Mouse (Mus musculus) heart, postnatal 10 days (tissue): Measurements from ENCODE around the gene Hectd4. TPM values are rescaled to one million over a fixed set of nuclear protein-coding genes. Genes with fewer than 3 reads are reported as not detected.

Experiments used
- DNase-seq, 2 experiments: peaks; one replicate each; pipeline ENCODE4 v3.0.0; 2021
- intact Hi-C: fragments of 180-260 bp; cut with DNase I; formaldehyde crosslinking; loops from one replicate; pipeline ENCODE4 v1.15.1; 2025
- total RNA-seq, 2 experiments: library from RNA; stranded (reverse); gene quantifications; 2 replicates each; pipeline ENCODE4 v1.2.3; 2021

The Hectd4 gene
- total RNA-seq: 10 to 100 TPM; 24.0 to 24.4 TPM

DNA sequence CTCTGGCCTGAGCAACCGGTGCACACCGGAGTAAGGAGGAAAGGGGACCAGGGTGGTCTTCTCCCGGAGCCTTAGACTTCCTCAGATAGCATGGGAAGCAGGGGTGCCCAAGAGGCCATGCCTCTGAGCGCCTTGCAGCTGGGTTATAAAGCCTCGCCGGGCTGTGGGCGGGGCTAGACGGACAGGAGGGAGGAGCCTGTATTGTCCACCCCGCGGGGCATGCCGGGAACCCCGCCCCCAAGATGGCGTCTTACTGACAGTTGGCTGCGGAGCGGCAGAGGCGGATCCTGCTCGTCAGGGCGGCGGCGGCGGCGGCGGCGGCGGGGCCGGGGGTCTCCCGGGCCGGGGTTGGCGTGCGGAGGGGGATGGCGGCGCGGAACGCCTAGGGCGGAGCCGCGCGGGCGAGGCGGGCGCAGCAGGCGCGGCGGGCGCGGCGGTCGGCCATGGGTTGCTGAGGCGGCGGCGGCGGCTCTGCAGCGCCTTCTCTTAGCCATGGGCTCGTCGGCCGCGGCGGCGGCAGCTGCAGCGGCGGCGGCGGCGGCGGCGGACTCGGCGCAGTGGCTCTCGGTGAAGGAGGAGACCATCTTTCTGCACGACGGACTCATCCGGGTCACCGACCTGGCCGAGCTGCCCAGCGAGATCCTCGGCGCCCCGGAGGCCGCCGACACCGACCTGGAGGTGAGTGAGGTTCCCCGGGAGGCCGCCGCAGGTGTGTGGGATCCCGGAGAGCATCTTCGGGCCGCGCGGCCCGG is at the start of gene Hectd4:
Hectd4 (plus strand) TSS at position 240 of the 752 bp plus-strand sequence.
- intact Hi-C loops: loop anchor here (5.0 kb wide), 2 partner anchors 157 to 172 kb away; no protein-coding TSS in a partner anchor
- DNase-seq: peak; percentile 97 to 99

DNA sequence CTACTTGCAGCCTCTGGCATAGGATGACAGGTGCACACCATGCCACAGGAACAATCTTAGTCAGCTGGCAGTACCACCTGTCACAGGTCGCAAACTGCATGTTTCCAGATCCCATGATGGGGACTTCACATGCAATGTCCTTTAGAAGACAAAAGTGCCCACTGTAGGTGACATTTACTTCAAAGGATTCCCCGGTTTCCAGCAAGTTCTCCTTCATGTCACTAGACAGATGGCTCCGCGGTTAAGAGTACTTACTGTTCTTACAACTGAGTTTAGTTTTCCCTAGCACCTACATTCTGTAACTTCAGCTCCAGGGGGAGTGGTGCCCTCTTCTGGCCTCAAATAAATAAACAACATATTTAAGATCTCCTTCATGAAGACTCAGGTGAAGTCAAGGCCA is 47.2 kb upstream of the Hectd4 start:
- no peak for DNase-seq
- intact Hi-C loops: loop anchor here (5.0 kb wide), 1 partner anchor 221 kb away; no protein-coding TSS in a partner anchor

DNA sequence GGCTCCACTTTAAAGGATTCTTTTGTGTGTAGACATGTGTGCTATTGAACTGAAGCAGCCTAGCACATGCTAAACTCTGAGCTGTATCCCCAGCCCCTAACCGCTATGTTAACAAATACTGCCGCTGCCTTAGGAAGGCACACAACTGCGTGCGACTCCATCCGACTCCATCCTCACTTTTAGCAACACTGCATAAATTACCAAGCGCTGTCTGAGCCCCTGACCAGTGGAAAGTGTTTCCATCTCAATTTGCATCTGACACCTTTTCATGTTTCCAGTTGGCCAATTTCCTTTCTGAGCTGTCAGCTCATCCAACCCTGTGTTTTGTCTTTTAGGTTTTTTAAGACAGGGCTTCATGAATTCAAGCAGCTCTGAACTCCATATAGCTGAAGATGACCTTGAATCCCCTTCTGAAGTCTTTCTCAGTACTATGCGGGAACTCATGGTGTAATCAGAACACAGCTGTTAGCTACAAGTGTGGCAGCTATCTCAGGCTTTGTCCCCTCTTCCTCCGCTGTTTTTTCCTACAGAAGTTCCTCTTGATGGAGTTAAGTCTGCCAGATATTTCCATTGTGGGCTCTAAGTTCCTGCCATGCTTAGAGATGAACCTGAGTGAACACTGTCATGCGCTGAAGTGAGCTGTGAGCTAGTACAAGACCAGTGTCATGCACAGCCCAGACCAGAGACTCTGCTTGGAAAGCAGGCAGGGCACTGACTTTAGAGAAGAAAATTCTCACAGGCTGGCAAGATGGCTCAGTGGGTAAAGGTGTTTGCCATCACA is 40.8 kb upstream of the Hectd4 start:
- no peak for DNase-seq
- intact Hi-C loops: no loop called here

DNA sequence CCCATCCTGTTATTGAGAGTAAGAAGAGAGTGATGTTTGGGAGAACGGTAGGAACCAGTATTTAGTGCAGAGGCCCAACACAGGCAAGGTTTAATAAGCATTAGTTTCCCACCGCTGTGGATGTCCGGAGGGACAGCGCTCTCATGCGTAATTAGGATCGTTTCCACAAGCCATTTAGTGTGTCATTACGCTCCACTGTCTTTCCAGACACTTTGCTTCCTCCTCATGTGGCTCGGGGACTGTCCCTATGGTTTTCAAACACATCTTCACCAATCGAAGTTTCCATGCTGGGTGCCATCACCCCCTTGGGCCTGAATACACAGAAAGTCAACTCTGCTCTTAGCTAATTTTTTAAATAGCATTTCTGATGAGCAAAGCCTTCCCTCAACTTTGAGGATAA is 36.8 kb upstream of the Hectd4 start:
- DNase-seq: no peak
- intact Hi-C loops: no loop called here

DNA sequence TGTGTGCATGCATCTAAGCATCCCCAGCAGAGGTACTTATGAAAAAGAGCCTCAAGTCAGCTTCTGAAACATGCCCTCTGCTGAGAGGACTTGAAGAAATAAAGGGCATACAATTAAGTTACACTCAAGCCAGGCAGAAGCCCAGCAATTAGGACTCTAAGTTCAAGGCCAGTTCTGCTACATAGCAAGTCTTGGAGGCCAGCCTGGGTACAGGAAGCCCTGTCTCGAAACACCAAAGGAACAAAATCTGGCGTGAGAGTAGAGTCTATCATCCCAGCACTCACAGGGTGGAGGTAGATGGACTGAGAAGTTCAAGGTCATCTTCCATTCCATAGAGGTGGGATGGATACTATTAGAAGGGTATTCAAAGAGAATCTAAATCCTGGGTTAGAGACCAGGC is 35.6 kb upstream of the Hectd4 start:
- intact Hi-C loops: no loop called here
- DNase-seq: no peak

DNA sequence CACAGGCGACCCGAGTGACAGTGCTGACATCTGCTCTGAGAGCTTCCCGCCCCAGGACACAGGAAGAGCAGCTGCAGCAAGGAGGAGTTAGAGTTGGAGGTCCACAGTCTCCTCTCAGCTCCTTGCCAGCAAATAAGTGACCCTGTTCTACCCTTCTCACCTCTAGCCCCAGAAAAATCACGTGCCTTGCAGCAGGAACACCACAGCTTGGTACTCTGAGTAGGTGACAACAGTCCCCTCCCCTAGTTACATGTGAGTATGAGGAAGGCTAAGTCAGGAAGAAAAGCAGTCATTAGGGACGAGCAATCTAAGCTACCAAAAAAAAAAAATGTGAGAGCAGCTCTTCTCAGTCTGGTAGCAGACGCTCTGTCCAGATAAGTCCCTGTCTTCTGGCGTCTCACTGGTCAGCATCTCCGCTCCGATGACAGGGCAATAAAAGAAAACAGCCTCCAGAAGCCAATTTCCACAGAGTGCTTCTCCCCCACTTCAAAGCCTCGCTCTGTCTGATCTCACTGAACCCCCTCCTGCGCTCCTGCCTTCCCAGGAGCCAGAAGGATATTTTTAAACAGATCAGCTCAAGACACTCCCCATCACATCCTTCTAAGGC is 35.0 kb upstream of the Hectd4 start:
- intact Hi-C loops: no loop called here
- peak; percentile 31 to 35 for DNase-seq

DNA sequence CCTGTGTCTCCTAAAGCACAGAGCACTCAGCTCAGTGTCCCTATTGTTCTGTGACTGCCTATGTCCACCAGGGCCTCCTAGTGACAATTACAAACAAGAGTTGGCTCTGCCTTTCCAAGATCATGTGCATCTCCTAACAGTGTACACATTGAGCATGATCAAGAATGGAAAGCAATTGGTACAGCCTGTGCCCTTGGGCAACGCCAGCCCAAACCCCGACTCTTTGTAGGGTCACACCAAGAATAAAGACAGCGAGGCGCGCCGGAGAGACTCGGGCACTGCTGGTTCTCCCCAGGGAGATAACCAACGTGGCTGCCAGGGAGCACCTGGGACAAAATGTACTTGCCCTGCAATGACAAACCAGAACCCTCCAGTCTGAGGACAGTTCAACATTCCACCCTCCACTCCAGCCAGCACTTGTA is 32.4 kb upstream of the Hectd4 start:
- intact Hi-C loops: no loop called here
- peak; percentile 53 to 77 for DNase-seq

DNA sequence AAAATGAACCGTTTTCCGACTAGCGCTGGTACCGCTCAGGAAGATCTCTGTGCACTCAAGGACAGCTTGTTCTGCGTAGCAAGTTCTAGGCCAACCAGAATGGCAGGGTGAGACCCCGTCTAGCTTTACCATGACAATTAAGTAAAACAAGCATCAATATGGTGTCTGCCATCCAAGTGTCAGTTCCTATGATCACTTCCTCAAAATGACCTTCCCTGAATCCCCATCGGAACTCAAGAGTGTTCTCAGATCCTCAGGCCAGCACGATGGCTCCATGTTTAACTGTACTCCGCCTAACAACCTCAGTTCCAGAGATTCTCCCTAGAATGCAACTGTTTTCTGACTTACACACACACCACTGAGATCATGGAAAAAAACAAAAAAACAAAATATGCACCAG is 31.8 kb upstream of the Hectd4 start:
- DNase-seq: no peak
- intact Hi-C loops: no loop called here

DNA sequence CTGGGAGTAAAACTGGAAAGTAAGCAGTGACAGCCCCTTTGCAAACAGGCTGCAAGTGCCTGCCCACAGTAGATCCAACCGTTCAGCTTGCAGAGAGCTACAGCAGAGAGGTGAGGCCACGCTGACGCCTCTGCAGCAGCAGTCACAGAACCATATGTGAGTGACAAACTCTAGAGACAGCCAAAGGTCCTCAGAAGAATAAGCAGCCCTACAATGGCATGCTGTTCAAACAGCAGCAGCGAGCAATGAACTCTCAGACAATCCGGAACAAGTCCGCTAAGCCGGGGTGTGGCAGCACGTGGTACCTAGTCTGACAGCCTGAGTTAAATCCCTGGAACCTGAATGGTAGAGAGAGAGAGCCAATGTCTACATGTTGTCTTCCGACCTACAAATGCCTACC is 30.8 kb upstream of the Hectd4 start:
- intact Hi-C loops: no loop called here
- no peak for DNase-seq

DNA sequence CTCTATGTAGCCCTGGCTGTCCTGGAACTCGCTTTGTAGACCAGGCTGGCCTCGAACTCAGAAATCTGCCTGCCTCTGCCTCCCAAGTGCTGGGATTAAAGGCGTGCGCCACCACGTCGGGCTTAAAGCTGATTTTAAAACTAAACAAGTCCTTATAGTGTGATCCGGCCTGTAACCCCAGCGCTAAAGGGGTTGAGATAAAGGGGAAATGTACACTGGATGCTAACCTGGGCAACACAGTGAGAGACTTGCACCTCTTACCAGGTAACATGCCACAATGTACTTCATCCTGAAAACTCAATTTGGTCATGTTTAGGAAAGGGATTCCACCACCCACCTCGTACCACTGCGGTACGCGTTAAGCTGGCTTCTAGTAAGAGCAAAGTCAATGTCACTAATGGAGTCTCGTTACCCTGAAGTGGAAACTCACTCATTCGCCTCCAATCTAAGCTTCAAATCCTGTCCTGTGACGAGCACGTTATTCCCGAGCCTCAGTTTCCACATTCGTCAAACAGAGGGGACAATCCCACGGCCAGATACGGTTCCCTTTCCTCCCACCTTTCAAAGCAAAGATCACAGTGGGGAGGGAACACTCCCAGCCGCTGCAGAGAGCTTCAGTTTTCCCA is 29.7 kb upstream of the Hectd4 start:
- DNase-seq: peak in 1 of 2 experiments; percentile 31
- intact Hi-C loops: no loop called here

DNA sequence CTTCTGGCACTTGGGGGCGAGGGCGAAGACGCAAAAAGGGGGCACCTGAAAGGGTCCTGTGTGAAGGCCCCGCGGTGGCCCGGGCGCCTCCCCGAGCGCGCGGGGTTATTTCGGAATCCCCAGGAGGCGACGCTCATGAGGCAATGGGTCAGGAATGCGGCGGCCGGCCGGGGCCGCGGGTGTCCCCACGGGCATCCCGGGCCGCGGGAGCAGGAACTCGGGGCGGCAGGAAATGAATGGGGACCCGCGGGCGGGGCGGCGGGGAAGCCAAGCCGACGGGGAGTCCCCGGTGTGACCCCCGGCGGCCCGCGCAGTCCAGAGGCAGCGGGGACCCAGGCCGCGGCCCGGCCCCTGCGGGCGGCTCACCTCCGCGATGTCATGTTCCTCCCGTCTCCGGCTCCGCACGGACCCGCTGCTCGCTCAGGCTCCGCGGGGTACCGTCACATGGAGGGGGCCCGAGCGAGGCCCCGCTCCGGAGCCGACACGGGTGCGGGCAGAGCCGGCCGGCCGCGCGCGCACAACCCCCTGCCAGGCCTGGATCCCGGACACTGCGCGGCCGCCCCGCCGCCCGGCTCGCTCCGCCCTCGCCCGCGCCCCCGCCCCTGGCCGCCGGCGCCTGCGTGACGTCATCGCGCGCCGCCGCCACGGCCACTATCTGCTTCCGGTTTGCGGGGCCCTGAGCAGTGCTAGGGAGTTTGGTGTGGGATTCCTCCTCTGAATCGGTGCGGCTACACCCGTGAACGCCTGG is 29.0 kb upstream of the Hectd4 start, which contains the start of gene Ptpn11:
Ptpn11 (minus strand) TSS at position 562 of the 748 bp plus-strand sequence.
- DNase-seq: peak; percentile 90
- intact Hi-C loops: no loop called here

DNA sequence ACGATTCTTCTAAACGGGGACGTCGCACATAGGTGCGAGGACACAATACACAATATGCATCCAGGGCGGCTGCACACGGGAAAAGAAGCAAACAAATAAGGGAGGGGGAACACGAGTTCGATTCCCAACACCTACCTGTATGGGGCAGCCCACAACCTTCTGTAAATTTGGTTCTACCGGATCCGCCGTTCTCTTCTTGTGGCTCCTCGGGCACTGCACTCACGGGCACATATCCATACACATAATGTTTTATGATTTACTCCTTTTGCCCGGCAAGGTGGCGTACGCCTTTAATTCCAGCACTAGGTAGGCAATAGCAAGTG is 28.5 kb upstream of the Hectd4 start:
- intact Hi-C loops: no loop called here
- DNase-seq: no peak

DNA sequence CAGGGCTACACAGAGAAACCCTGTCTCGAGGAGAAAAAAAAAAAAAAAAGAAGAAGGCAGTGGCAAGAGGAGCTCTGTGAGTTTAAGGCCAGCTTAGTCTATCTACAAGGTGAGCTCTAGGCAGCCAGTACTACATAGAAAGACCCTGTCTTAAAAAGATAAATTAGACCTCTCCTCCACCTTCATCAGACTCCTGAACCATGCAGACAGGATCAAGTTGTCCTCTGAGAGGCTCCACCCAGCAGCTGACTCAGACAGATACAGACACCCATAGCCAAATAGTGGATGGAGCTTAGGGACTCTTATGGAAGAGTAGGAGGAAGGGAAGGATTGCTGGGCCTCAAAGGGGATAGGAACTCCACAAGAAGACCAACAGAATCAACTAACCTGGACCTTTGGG is 25.8 kb upstream of the Hectd4 start:
- intact Hi-C loops: no loop called here
- DNase-seq: no peak

DNA sequence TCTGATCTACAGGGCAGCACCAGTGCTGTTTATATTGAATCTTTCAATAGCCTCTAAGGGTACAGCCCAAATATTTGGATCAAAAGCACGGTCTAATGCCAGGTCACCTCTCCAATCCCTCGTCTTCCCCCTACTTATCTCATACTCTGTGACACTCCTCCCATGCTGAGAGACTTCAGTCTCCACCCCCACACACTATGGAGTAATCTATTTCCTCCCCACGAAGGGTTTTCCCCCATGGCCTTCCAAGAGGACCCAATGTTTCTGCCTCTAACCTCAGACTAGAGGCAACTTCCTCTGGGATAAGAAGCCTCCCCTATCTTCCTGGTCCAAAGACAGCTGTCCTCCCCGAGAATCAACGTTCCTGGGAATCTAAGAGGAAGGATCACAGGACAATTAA is 23.3 kb upstream of the Hectd4 start:
- no peak for DNase-seq
- intact Hi-C loops: no loop called here

DNA sequence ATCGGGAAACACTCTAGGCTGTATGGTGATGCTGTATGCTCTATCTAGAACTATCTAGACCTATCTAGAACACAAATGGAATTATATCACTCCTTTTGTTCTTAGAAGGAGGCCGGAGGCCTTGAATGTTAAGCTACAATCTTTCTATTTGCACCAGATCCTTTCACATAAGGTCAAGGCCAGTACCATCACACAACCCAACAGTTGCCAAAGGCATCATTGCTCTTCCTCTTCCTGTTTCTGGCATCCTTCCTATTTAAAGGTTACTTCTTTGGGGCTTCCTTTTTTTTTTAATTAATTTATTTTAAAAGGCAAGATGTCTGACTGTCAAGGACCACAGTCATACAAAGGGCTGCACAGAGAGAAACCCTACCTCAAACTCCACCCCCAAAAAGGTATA is 22.7 kb upstream of the Hectd4 start:
- no peak for DNase-seq
- intact Hi-C loops: no loop called here

DNA sequence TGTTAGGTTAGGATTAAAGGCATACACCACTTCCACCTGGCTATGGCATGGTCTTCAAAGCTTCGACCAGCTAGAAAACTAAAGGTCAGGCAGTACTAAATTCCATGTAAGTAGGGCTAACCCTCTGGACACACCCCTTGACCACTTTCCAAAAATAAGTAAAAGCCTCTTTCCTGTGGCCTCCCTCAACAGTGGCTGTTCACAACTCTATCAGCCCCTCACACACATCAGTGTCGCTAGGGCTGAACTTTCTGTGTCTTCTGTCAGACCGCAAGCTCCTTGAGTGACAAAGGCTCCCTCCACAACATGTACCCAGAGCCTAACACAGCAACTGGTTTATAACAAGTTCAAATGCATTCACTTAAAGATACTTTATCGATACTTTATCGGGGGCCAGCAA is 21.6 kb upstream of the Hectd4 start:
- intact Hi-C loops: no loop called here
- no peak for DNase-seq

DNA sequence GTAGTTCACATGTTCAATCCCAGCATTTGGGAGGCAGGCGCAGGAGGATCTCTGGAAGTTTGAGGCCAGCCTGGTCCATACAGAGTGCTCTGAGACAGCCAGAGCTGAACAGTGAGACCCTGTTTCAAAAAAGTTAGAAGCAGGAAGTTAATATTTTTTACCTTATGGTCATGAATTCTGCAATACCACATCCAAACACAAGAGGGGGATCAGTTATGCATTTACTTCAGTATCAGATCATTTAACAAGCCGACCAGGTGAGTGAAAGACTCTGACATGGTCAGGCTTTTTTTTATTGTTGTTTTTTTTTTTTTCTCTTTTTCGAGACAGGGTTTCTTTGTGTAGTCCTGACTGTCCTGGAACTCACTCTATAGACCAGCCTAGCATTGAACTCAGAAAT is 18.3 kb upstream of the Hectd4 start:
- peak; percentile 30 to 64 for DNase-seq
- intact Hi-C loops: no loop called here

DNA sequence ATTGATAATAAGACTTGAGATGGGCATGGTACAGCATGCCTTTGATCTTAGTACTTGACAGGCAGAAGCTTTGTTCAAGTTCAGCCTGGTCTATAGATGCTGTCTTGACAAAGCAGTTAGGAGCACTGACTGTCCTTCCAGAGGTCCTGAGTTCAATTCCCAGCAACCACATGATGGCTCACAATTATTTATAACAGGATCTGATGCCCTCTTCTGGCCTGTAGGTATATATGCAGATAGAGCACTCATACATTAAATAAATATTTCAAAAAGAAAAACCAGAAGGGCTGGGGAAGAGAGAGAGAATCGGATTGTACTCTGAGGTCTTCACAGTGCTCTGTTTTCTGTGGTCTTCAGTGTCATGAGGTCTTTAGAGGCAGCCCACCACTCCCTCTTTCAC is 17.6 kb upstream of the Hectd4 start:
- intact Hi-C loops: no loop called here
- DNase-seq: no peak

DNA sequence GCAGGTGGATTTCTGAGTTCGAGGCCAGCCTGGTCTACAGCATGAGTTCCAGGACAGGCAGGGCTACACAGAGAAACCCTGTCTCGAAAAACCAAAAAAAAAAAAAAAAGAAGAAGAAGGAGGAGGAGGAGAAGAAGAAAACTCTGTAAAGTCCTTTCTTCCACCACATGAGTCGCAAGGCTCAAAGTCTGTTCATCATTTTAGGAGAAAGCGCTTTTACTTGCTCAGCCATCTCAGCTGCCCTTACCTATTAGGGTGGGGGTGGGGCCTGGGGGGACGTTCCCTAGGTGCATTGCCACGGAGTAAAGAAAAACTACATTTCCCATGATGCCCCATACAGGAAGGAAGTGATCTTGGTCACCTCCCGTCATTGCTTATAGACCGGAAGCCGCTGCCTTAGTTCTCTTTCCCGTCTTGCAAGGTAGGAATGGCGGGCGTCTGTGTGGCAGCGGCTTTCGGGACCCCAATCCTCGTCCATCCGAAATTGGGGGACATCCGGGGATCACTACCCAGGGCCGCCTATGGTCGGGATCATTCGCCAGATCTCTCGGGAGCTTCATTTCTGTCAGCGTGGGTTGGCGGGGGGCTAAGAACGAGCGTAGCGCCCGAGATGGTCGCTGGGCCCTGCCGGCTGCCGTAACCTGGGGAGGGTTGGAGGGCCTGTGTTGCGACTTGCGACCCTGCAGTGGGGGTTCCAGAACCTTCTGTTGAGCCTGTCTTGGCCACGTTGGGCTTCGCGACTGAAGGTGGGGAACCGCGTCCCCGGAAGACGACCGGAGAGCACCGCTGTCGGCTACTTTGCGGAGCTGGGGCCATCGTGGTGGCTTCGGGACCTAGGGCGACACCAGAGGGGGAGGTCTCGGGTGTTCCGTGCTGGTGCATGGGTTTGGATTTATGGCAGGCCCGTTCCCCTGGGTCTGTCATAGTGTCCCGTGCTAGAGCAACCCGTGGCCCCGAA is 15.6 kb upstream of the Hectd4 start, which contains the start of gene Rpl6:
Rpl6 (plus strand) TSS at position 350 of the 958 bp plus-strand sequence.
- peak; percentile 87 to 89 for DNase-seq
- intact Hi-C loops: no loop called here
